Mouse (Mus musculus) hindbrain, postnatal 0 days (tissue): ENCODE results near the gene Trappc2l. TPM values are rescaled to one million over a fixed set of nuclear protein-coding genes. Genes with fewer than 3 reads are reported as not detected.

Experiments used
- ATAC-seq: fragments of 200-750 bp; cut with Nextera tagmentation; 2 replicates; pipeline ENCODE4 v1.8.0; 2017; ENCODE audit warnings: mild to moderate bottlenecking, moderate TSS enrichment, moderate library complexity
- DNase-seq: peaks from one replicate; pipeline ENCODE4 v3.0.0-alpha.2; 2015; ENCODE audit warnings: low spot score
- H3K27ac ChIP-seq: fragments of 300-500 bp; sonication (generic); 2 replicates; pipeline ENCODE4 v1.5.1; 2014; ENCODE audit warnings: mild to moderate bottlenecking
- H3K27me3 ChIP-seq: fragments of 300-500 bp; sonication (generic); 2 replicates; pipeline ENCODE4 v1.6.1; 2014; ENCODE audit warnings: low read length, mixed read lengths; ENCODE audit not compliant: insufficient read depth
- H3K36me3 ChIP-seq: fragments of 300-500 bp; sonication (generic); 2 replicates; pipeline ENCODE4 v1.6.1; 2014; ENCODE audit warnings: low read length, mixed read lengths; ENCODE audit not compliant: insufficient read depth
- H3K4me1 ChIP-seq: fragments of 300-500 bp; sonication (generic); 2 replicates; pipeline ENCODE4 v1.6.1; 2014; ENCODE audit warnings: antibody characterized with exemption, low read length, mixed read lengths; ENCODE audit not compliant: insufficient read depth
- H3K4me2 ChIP-seq: fragments of 300-500 bp; sonication (generic); 2 replicates; pipeline ENCODE4 v1.6.1; 2014; ENCODE audit warnings: low read depth, mild to moderate bottlenecking, low read length, moderate library complexity, mixed read lengths
- H3K4me3 ChIP-seq: fragments of 300-500 bp; sonication (generic); 2 replicates; pipeline ENCODE4 v1.5.1; 2014; ENCODE audit warnings: low read length
- H3K9ac ChIP-seq: fragments of 300-500 bp; sonication (generic); replicated peaks from 2 replicates; pipeline ENCODE4 v1.6.1; 2014; ENCODE audit warnings: mild to moderate bottlenecking, low read length, moderate library complexity, mixed read lengths
- H3K9me3 ChIP-seq: fragments of 300-500 bp; sonication (generic); 2 replicates; pipeline ENCODE4 v1.6.1; 2016; ENCODE audit warnings: low read length, mixed read lengths
- CTCF ChIP-seq: IDR thresholded peaks from 2 replicates; pipeline ENCODE4 v1.5.1; 2016; ENCODE audit warnings: antibody characterized with exemption, control low read depth, low read depth
- WGBS: fragments of 180-500 bp; shearing (Covaris S2); extraction: QIAGEN DNeasy Blood & Tissue Kit; methylation state at CpG from one replicate; pipeline ENCODE4 v1.1.7; 2014; 5-methylcytosine and 5-hydroxymethylcytosine counted together
- polyA plus RNA-seq: library from polyadenylated mRNA; unstranded; fragments of >200 nt; fragmentation: Nextera tagmentation; extraction: Ambion mirVana; gene quantifications from 2 replicates; pipeline ENCODE4 v1.2.1, GENCODE M21; 2015
- total RNA-seq: library from RNA; depleted of rRNA; stranded (reverse); fragments of >200 nt; gene quantifications from 2 replicates; pipeline ENCODE4 v1.2.3, GENCODE M21; 2014

The Trappc2l gene
- total and polyA plus RNA-seq, 2 experiments from 2014 or later: 11.4 to 130 TPM

GRCm38 (mm10) chr8:122610209-122610608 is 1.2 kb upstream of the Trappc2l start:
- no peak for ATAC-seq
- no peak; the same call in 1 of the 2 replicates for TF ChIP-seq CTCF
- 0 out of 2 replicates have a peak, but pooled peaks cover 5% of the 10 kb centered on the region for H3K36me3 ChIP-seq
- H3K9me3 ChIP-seq: no peaks in the 10 kb centered on the region
- no peak for DNase-seq
- no peaks in the 10 kb centered on the region for H3K27me3 ChIP-seq
- H3K4me2 ChIP-seq: peak overlapping the region; percentile 77
- WGBS: 45% methylated on average over 4 of the region's 4 CpGs
- no peak overlapping the region for H3K27ac ChIP-seq
- H3K9ac ChIP-seq: no peak overlapping the region
- H3K4me3 ChIP-seq: peak overlapping the region; percentile 73; the same call in 1 of the 2 replicates
- peaks cover 12% of the 10 kb centered on the region for H3K4me1 ChIP-seq

GRCm38 (mm10) chr8:122610612-122611277 is 695 bp upstream of the Trappc2l start:
- 0 out of 2 replicates have a peak, but pooled peaks have one; percentile 8 for ATAC-seq
- Histone ChIP-seq H3K4me3 (peak overlapping the region; percentile 73), H3K9me3 (no peaks in the 10 kb centered on the region), H3K36me3 (0 out of 2 replicates have a peak, but pooled peaks cover 5% of the 10 kb centered on the region), H3K27ac (peak overlapping the region; percentile 87), H3K9ac (peak overlapping the region; percentile 81), H3K4me1 (peaks cover 12% of the 10 kb centered on the region), H3K27me3 (no peaks in the 10 kb centered on the region), H3K4me2 (peak overlapping the region; percentile 77)
- peak; percentile 40 for DNase-seq
- 2% methylated on average over 20 of the region's 20 CpGs for WGBS
- no peak; the same call in 1 of the 2 replicates for TF ChIP-seq CTCF

- Histone ChIP-seq H3K27me3 (no peaks in the 10 kb centered on the region), H3K27ac (no peak overlapping the region), H3K9me3 (no peaks in the 10 kb centered on the region), H3K9ac (no peak overlapping the region), H3K36me3 (0 out of 2 replicates have a peak, but pooled peaks cover 5% of the 10 kb centered on the region), H3K4me3 (no peak overlapping the region), H3K4me1 (peaks cover 6% of the 10 kb centered on the region; the same call in 1 of the 2 replicates), H3K4me2 (no peak overlapping the region)
- 72% methylated on average over 9 of the region's 9 CpGs for WGBS
- DNase-seq: no peak
- TF ChIP-seq CTCF: no peak
- ATAC-seq: no peak
These were observed 4.9 kb downstream of the Trappc2l start for GRCm38 (mm10) chr8:122616181-122616905.

GRCm38 (mm10) chr8:122617947-122618546 is 6.6 kb downstream of the Trappc2l start:
- no peaks in the 10 kb centered on the region for H3K9me3 ChIP-seq
- no peak overlapping the region for H3K9ac ChIP-seq
- ATAC-seq: peak; percentile 25; the same call in 1 of the 2 replicates

GRCm38 (mm10) chr8:122618660-122619378 is 7.4 kb downstream of the Trappc2l start:
- no peak for DNase-seq
- Histone ChIP-seq H3K4me3 (no peak overlapping the region), H3K27ac (no peak overlapping the region), H3K9me3 (no peaks in the 10 kb centered on the region), H3K4me2 (no peak overlapping the region), H3K36me3 (0 out of 2 replicates have a peak, but pooled peaks cover 5% of the 10 kb centered on the region), H3K9ac (no peak overlapping the region), H3K27me3 (no peaks in the 10 kb centered on the region), H3K4me1 (no peaks in the 10 kb centered on the region)
- 81% methylated on average over 6 of the region's 6 CpGs for WGBS
- no peak for TF ChIP-seq CTCF
- no peak for ATAC-seq

More at GRCm38 (mm10) chr8:122617947-122618546, 6.6 kb downstream of the Trappc2l start:
- Histone ChIP-seq H3K36me3 (0 out of 2 replicates have a peak, but pooled peaks cover 5% of the 10 kb centered on the region), H3K4me1 (no peaks in the 10 kb centered on the region), H3K27me3 (no peaks in the 10 kb centered on the region), H3K4me3 (no peak overlapping the region), H3K4me2 (no peak overlapping the region), H3K27ac (no peak overlapping the region)
- WGBS: 29% methylated on average over 5 of the region's 7 CpGs
- DNase-seq: peak; percentile 89
- peak; percentile 75 for TF ChIP-seq CTCF

- Histone ChIP-seq H3K36me3 (no peaks in the 10 kb centered on the region), H3K27me3 (no peaks in the 10 kb centered on the region), H3K4me3 (no peak overlapping the region), H3K4me1 (no peaks in the 10 kb centered on the region), H3K27ac (no peak overlapping the region), H3K9me3 (no peaks in the 10 kb centered on the region), H3K9ac (no peak overlapping the region), H3K4me2 (no peak overlapping the region)
- no peak for TF ChIP-seq CTCF
- 46% methylated on average over 5 of the region's 5 CpGs for WGBS
- DNase-seq: no peak
- no peak for ATAC-seq
These were observed 9.0 kb downstream of the Trappc2l start for GRCm38 (mm10) chr8:122620446-122620845.
